Mouse (Mus musculus) lung, embryonic 15.5 days (tissue): ENCODE data around the gene Ptx4. TPM values are rescaled to one million over a fixed set of nuclear protein-coding genes. Genes with fewer than 3 reads are reported as not detected.

Experiments
- ATAC-seq: fragments of 200-750 bp; cut with Nextera tagmentation; 2 replicates; pipeline ENCODE4 v1.8.0; 2017; ENCODE audit warnings: moderate number of reproducible peaks, borderline replicate concordance; ENCODE audit not compliant: low FRiP score, low TSS enrichment; ENCODE audit errors: extremely low read depth
- H3K27ac ChIP-seq: fragments of 300-500 bp; sonication (generic); 2 replicates; pipeline ENCODE4 v1.5.1; 2015; ENCODE audit warnings: moderate library complexity, mild to moderate bottlenecking, inconsistent platforms
- H3K27me3 ChIP-seq: fragments of 300-500 bp; sonication (generic); 2 replicates; pipeline ENCODE4 v1.6.1; 2015; ENCODE audit warnings: inconsistent platforms
- H3K36me3 ChIP-seq: fragments of 300-500 bp; sonication (generic); 2 replicates; pipeline ENCODE4 v1.6.1; 2015; ENCODE audit warnings: inconsistent platforms
- H3K4me1 ChIP-seq: fragments of 300-500 bp; sonication (generic); 2 replicates; pipeline ENCODE4 v1.6.1; 2015; ENCODE audit warnings: inconsistent platforms
- H3K4me2 ChIP-seq: fragments of 300-500 bp; sonication (generic); 2 replicates; pipeline ENCODE4 v1.6.1; 2015; ENCODE audit warnings: inconsistent platforms, mild to moderate bottlenecking, moderate library complexity
- H3K4me3 ChIP-seq: fragments of 300-500 bp; sonication (generic); 2 replicates; pipeline ENCODE4 v1.5.1; 2015; ENCODE audit warnings: mild to moderate bottlenecking, inconsistent platforms
- H3K9ac ChIP-seq: fragments of 300-500 bp; sonication (generic); 2 replicates; pipeline ENCODE4 v1.6.1; 2015; ENCODE audit warnings: inconsistent platforms
- H3K9me3 ChIP-seq: fragments of 300-500 bp; sonication (generic); 2 replicates; pipeline ENCODE4 v1.6.1; 2016; ENCODE audit warnings: inconsistent platforms
- WGBS: fragments of 180-500 bp; shearing (Covaris S2); methylation state at CpG from one replicate; pipeline ENCODE4 v1.1.7; 2015; 5-methylcytosine and 5-hydroxymethylcytosine counted together
- polyA plus RNA-seq: library from polyadenylated mRNA; unstranded; fragments of >200 nt; fragmentation: Nextera tagmentation; extraction: Ambion mirVana; gene quantifications from 2 replicates; pipeline ENCODE4 v1.2.1, GENCODE M21; 2015

Ptx4 gene
- 0.14 TPM in 1 of 2 replicates, not detected in the other for polyA plus RNA-seq

DNA sequence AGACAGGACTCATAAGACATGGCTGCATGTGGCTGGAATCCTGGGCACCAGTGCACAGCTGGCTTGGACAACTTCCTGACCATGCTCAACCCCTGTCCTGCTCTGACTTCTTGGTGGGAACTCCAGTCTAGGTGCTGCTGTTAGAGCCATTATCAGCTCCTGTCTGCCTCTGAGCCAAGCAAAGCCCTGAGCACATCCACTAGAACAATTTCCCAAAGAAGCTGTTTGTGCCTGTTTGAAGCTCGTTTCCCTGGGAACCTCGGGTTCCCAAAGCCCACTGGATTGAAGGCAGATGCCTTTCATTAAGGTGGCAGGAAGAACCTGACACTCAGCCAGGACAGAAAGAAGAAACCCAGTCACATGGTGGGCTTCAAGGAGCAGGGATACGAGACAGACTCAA is at the start of gene Ptx4:
Gene Ptx4 (plus strand): TSS at position 355 of the 400 bp plus-strand sequence.
- H3K9ac ChIP-seq: no peak within 1 kb of the TSS
- no peak within 1 kb of the TSS for H3K4me3 ChIP-seq
- WGBS: 37% methylated on average over 3 of the region's 3 CpGs
- no peak for ATAC-seq
- no peaks in the 10 kb centered on the region for H3K27me3 ChIP-seq
- H3K9me3 ChIP-seq: no peaks in the 10 kb centered on the region
- H3K36me3 ChIP-seq: no peaks in the 10 kb centered on the region
- H3K4me1 ChIP-seq: peaks cover 6% of the 10 kb centered on the region
- H3K27ac ChIP-seq: no peak within 1 kb of the TSS
- no peak within 1 kb of the TSS for H3K4me2 ChIP-seq

DNA sequence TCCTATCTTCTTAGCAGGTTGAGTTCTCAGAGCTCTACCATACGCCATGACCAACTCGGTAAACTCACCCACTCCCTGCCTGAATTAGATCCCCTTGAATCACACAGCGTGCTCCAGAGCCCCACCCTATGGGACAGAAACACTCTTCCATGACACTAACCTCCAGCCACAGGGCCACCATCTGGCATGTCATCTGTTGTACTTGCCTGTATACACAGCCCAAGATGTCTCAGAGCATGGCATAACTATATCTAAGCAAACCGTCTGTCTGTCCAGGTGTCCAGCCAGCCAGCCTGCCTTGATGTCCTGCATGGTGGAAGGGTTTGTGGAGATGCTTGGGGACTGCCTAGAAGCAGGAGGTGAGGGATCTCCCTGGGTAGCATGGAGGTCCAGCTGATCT is 43.7 kb upstream of the Ptx4 start:
- H3K4me1 ChIP-seq: peaks cover 32% of the 10 kb centered on the region
- no peaks in the 10 kb centered on the region for H3K27me3 ChIP-seq
- H3K27ac ChIP-seq: no peak overlapping the region
- no peak for ATAC-seq
- H3K4me2 ChIP-seq: peak overlapping the region; percentile 61
- no peaks in the 10 kb centered on the region for H3K9me3 ChIP-seq
- H3K36me3 ChIP-seq: no peaks in the 10 kb centered on the region; the same call in 1 of the 2 replicates
- H3K4me3 ChIP-seq: peak overlapping the region; percentile 44; the same call in 1 of the 2 replicates
- H3K9ac ChIP-seq: no peak overlapping the region
- WGBS: 81% methylated on average over 4 of the region's 4 CpGs

GRCm38 (mm10) chr17:25077771-25078372 is 42.7 kb upstream of the Ptx4 start:
- Histone ChIP-seq H3K9me3 (no peaks in the 10 kb centered on the region), H3K27me3 (no peaks in the 10 kb centered on the region), H3K9ac (peak overlapping the region; percentile 66; the same call in 1 of the 2 replicates), H3K4me3 (peak overlapping the region; percentile 44), H3K27ac (peak overlapping the region; percentile 62; the same call in 1 of the 2 replicates), H3K4me2 (peak overlapping the region; percentile 61), H3K36me3 (no peaks in the 10 kb centered on the region), H3K4me1 (peaks cover 41% of the 10 kb centered on the region)
- whole genome bisulfite sequencing: 37% methylated on average over 13 of the region's 13 CpGs
- 0 out of 2 replicates have a peak, but pooled peaks have one; percentile 19 for ATAC-seq

- H3K36me3 ChIP-seq: no peaks in the 10 kb centered on the region
- peak overlapping the region; percentile 44 for H3K4me3 ChIP-seq
- H3K9me3 ChIP-seq: no peaks in the 10 kb centered on the region
- 63% methylated on average over 13 of the region's 13 CpGs for WGBS
- peak overlapping the region; percentile 97 for H3K27ac ChIP-seq
- H3K4me2 ChIP-seq: peak overlapping the region; percentile 61
- peaks cover 59% of the 10 kb centered on the region for H3K4me1 ChIP-seq
- no peak for ATAC-seq
- H3K9ac ChIP-seq: peak overlapping the region; percentile 66
- H3K27me3 ChIP-seq: no peaks in the 10 kb centered on the region
Observed at GRCm38 (mm10) chr17:25080210-25080609, 40.4 kb upstream of the Ptx4 start.

- ATAC-seq: 0 out of 2 replicates have a peak, but pooled peaks have one; percentile 9
- Histone ChIP-seq H3K4me1 (peaks cover 59% of the 10 kb centered on the region), H3K9ac (peak overlapping the region; percentile 66), H3K9me3 (no peaks in the 10 kb centered on the region), H3K4me2 (peak overlapping the region; percentile 61), H3K27me3 (no peaks in the 10 kb centered on the region), H3K4me3 (peak overlapping the region; percentile 44), H3K36me3 (no peaks in the 10 kb centered on the region), H3K27ac (peak overlapping the region; percentile 97)
- 39% methylated on average over 11 of the region's 11 CpGs for WGBS
Observed at GRCm38 (mm10) chr17:25080960-25081381, 39.6 kb upstream of the Ptx4 start.

DNA sequence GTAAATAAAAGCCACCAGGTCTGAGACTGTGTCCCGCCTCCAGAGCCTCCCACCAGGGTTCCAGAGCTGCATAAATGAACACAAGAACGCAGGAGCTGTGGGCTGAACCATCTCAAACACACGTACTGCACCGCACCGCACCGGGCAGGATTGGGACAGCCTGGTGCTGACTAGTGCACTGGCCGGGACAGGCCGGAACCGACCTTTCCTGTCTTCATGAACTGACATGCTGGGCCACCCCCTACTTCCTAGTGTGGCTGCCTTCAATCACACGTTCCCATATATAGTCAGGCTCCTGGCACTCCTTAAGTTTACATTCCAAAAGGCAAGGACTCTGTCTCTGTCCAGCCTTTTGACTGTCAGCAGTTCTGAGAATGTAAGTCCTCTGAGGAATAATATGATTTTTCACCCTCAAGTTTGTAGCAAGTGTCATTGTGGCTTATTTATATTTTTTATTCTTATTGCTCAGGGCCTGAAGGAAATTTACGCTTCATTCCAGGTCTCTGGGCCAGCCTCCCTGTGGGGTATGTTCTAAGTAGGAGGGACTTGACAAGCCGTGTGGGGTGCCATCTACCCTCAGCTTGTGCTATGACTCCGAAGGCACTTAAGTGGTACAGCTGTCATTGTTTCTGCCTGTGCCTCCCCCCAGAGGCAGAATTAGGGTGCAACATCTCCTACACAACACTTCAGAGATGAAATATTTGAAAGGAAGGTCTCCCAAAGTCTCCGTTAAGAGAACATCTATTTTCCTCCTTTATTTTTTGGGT is 38.3 kb upstream of the Ptx4 start:
- Histone ChIP-seq H3K9ac (no peak overlapping the region), H3K36me3 (no peaks in the 10 kb centered on the region), H3K27me3 (no peaks in the 10 kb centered on the region), H3K9me3 (no peaks in the 10 kb centered on the region), H3K4me2 (peak overlapping the region; percentile 61), H3K27ac (peak overlapping the region; percentile 97), H3K4me1 (peaks cover 50% of the 10 kb centered on the region), H3K4me3 (peak overlapping the region; percentile 44; the same call in 1 of the 2 replicates)
- 30% methylated on average over 14 of the region's 14 CpGs for WGBS
- peak; percentile 83 for ATAC-seq

GRCm38 (mm10) chr17:25082887-25083286 is 37.7 kb upstream of the Ptx4 start:
- no peaks in the 10 kb centered on the region for H3K9me3 ChIP-seq
- peak overlapping the region; percentile 97 for H3K27ac ChIP-seq
- no peaks in the 10 kb centered on the region for H3K36me3 ChIP-seq
- peak overlapping the region; percentile 61 for H3K4me2 ChIP-seq
- H3K4me3 ChIP-seq: no peak overlapping the region
- ATAC-seq: no peak
- no peaks in the 10 kb centered on the region for H3K27me3 ChIP-seq
- WGBS: 34% methylated on average over 3 of the region's 3 CpGs
- peaks cover 44% of the 10 kb centered on the region for H3K4me1 ChIP-seq
- H3K9ac ChIP-seq: no peak overlapping the region

DNA sequence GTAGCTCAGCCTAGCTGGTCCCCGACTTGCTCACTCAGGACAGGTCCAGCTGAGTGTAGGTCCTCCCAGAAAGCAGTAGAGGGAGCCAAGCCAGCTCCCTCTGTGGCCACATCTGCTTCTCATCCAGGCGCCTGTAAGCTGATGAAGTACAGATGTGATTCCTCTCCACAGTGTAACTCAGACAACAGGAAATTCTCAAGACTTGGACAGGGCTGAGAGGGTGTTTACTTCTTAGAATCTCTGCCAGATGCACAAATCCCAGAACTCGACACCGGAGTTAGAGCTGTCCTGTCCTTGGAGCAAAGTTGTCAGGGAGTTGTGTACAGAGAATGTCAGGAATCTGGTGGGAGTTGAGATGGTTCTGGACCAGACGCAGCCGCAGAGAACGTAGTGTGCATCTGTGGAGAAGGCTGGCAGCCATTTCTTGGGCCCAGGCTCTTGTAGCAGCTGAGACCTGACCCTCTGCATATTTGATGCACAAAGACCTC is 37.1 kb upstream of the Ptx4 start, which contains the start of gene Tmem204:
Gene Tmem204 (minus strand): TSS at position 148 of the 488 bp plus-strand sequence.
- 19% methylated on average over 7 of the region's 7 CpGs for WGBS
- Histone ChIP-seq H3K4me3 (no peak within 1 kb of the TSS), H3K4me1 (peaks cover 41% of the 10 kb centered on the region), H3K27me3 (no peaks in the 10 kb centered on the region), H3K9ac (no peak within 1 kb of the TSS), H3K36me3 (no peaks in the 10 kb centered on the region), H3K27ac (peak within 1 kb of the TSS; percentile 97), H3K9me3 (no peaks in the 10 kb centered on the region), H3K4me2 (peak within 1 kb of the TSS; percentile 61)
- peak; percentile 83 for ATAC-seq

GRCm38 (mm10) chr17:25084835-25085385 is 35.6 kb upstream of the Ptx4 start:
- Histone ChIP-seq H3K4me1 (peaks cover 38% of the 10 kb centered on the region), H3K4me3 (no peak overlapping the region), H3K36me3 (no peaks in the 10 kb centered on the region), H3K27ac (peak overlapping the region; percentile 97), H3K4me2 (no peak overlapping the region), H3K9ac (no peak overlapping the region), H3K27me3 (no peaks in the 10 kb centered on the region), H3K9me3 (no peaks in the 10 kb centered on the region)
- 72% methylated on average over 13 of the region's 13 CpGs for WGBS
- ATAC-seq: no peak

GRCm38 (mm10) chr17:25086724-25087123 is 33.8 kb upstream of the Ptx4 start:
- 76% methylated on average over 7 of the region's 7 CpGs for WGBS
- H3K36me3 ChIP-seq: no peaks in the 10 kb centered on the region
- H3K9ac ChIP-seq: no peak overlapping the region
- no peaks in the 10 kb centered on the region for H3K27me3 ChIP-seq
- no peak overlapping the region for H3K4me3 ChIP-seq
- H3K4me1 ChIP-seq: peaks cover 32% of the 10 kb centered on the region
- no peak overlapping the region for H3K27ac ChIP-seq
- no peak overlapping the region for H3K4me2 ChIP-seq
- H3K9me3 ChIP-seq: no peaks in the 10 kb centered on the region
- ATAC-seq: no peak

DNA sequence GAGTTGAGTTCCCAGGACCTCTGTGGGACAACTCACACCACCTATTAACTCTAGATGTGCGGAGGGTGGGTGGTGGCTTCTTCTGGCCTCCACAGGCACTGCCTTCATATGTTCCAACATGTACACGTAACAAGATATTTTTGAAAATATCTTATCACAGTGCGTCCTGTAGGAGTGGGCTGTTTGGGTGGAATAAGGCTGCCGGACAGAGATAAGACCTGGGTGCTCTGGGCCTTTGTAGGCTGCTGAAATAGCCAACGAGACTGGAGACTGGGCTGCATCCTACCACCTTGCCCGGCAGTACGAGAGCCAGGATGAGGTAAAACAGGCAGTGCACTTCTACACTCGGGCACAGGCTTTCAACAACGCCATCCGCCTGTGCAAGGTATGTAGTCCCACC is 31.4 kb upstream of the Ptx4 start:
- peak; percentile 10; the same call in 1 of the 2 replicates for ATAC-seq
- H3K4me1 ChIP-seq: peaks cover 10% of the 10 kb centered on the region
- no peak overlapping the region for H3K9ac ChIP-seq
- H3K27ac ChIP-seq: no peak overlapping the region
- H3K9me3 ChIP-seq: no peaks in the 10 kb centered on the region
- no peaks in the 10 kb centered on the region for H3K27me3 ChIP-seq
- peaks cover 6% of the 10 kb centered on the region; the same call in 1 of the 2 replicates for H3K36me3 ChIP-seq
- no peak overlapping the region for H3K4me3 ChIP-seq
- no peak overlapping the region for H3K4me2 ChIP-seq
- 82% methylated on average over 10 of the region's 10 CpGs for WGBS
